Mouse (Mus musculus): Measurements from ENCODE around the gene Pip5k1b.

GRCm38 (mm10) chr19:24468616-24469015 is 87.1 kb downstream of the Pip5k1b start:
- TF ChIP-seq CTCF (IDR thresholded peaks at IDR 0.05; ENCODE audit: borderline replicate concordance, insufficient read depth, low read depth, low read length) = no peak
- TF ChIP-seq POLR2A (IDR thresholded peaks at IDR 0.05; ENCODE audit: borderline replicate concordance, insufficient read depth, low read length) = no peak

Measured in cerebellum, adult 2 months (tissue).